Mouse (Mus musculus) liver, postnatal 0 days (tissue): ENCODE results near the gene Ppp1r13b. TPM values are rescaled to one million over a fixed set of nuclear protein-coding genes. Genes with fewer than 3 reads are reported as not detected.
A peak's percentile ranks its signal among the peaks of the same experiment; 100 is the strongest.

Experiments
- ATAC-seq: fragments of 200-750 bp; cut with Nextera tagmentation; 2 replicates; pipeline ENCODE4 v1.8.0; 2017; ENCODE audit warnings: mild to moderate bottlenecking, moderate library complexity
- DNase-seq: peaks from one replicate; pipeline ENCODE4 v3.0.0-alpha.2; 2016
- H3K27ac ChIP-seq: fragments of 300-500 bp; sonication (generic); 2 replicates; pipeline ENCODE4 v1.5.1; 2014; ENCODE audit warnings: antibody characterized with exemption, moderate library complexity, mild to moderate bottlenecking, low read depth
- H3K27me3 ChIP-seq: fragments of 300-500 bp; sonication (generic); 2 replicates; pipeline ENCODE4 v1.6.1; 2014; ENCODE audit warnings: low read length, control low read depth, mixed read lengths; ENCODE audit not compliant: insufficient read depth
- H3K36me3 ChIP-seq: fragments of 300-500 bp; sonication (generic); replicated peaks from 2 replicates; pipeline ENCODE4 v1.6.1; 2014; ENCODE audit warnings: mild to moderate bottlenecking, control low read depth, low read length, moderate library complexity, mixed read lengths; ENCODE audit not compliant: insufficient read depth
- H3K4me1 ChIP-seq: fragments of 300-500 bp; sonication (generic); 2 replicates; pipeline ENCODE4 v1.6.1; 2014; ENCODE audit warnings: antibody characterized with exemption, mild to moderate bottlenecking, control low read depth; ENCODE audit not compliant: insufficient read depth
- H3K4me2 ChIP-seq: fragments of 300-500 bp; sonication (generic); 2 replicates; pipeline ENCODE4 v1.6.1; 2014; ENCODE audit warnings: low read depth, mild to moderate bottlenecking, low read length, moderate library complexity, mixed read lengths
- H3K4me3 ChIP-seq: fragments of 300-500 bp; sonication (generic); 2 replicates; pipeline ENCODE4 v1.5.1; 2014; ENCODE audit warnings: low read depth, low read length
- H3K9ac ChIP-seq: fragments of 300-500 bp; sonication (generic); replicated peaks from 2 replicates; pipeline ENCODE4 v1.6.1; 2014; ENCODE audit warnings: mild to moderate bottlenecking, moderate library complexity
- H3K9me3 ChIP-seq: fragments of 300-500 bp; sonication (generic); 2 replicates; pipeline ENCODE4 v1.6.1; 2016; ENCODE audit warnings: mild to moderate bottlenecking, control low read depth, low read length, mixed read lengths
- CTCF ChIP-seq: sonication (generic); IDR thresholded peaks from 2 replicates; pipeline ENCODE4 v1.5.1; 2016; ENCODE audit warnings: antibody characterized with exemption, low read depth
- EP300 ChIP-seq: IDR thresholded peaks from 2 replicates; pipeline ENCODE4 v1.6.1; 2016; ENCODE audit warnings: antibody characterized with exemption, low read depth, mild to moderate bottlenecking
- WGBS: fragments of 180-500 bp; shearing (Covaris S2); extraction: QIAGEN DNeasy Blood & Tissue Kit; methylation state at CpG from one replicate; pipeline ENCODE4 v1.1.7; 2014; ENCODE audit not compliant: insufficient replicate concordance; 5-methylcytosine and 5-hydroxymethylcytosine counted together
- polyA plus RNA-seq: library from polyadenylated mRNA; unstranded; fragments of >200 nt; fragmentation: Nextera tagmentation; extraction: Ambion mirVana; gene quantifications from 2 replicates; pipeline ENCODE4 v1.2.1, GENCODE M21; 2015

The Ppp1r13b gene
- polyA plus RNA-seq, 1 experiment from 2014 or later = 4.5 TPM

- H3K4me1 ChIP-seq = peaks cover 52% of the 10 kb centered on the region
- H3K27me3 ChIP-seq = no peaks in the 10 kb centered on the region
- H3K4me3 ChIP-seq = peak overlapping the region; percentile 87
- peak overlapping the region; percentile 90 for H3K4me2 ChIP-seq
- DNase-seq (no peak), ATAC-seq (peak; percentile 1; the same call in 1 of the 2 replicates)
- peak overlapping the region; percentile 80 for H3K9ac ChIP-seq
- peak overlapping the region; percentile 78 for H3K27ac ChIP-seq
- no peaks in the 10 kb centered on the region for H3K36me3 ChIP-seq
- 3% methylated on average over 27 of the region's 27 CpGs for WGBS
- no peaks in the 10 kb centered on the region for H3K9me3 ChIP-seq
- no peak for TF ChIP-seq EP300
- TF ChIP-seq CTCF = no peak
Measured at GRCm38 (mm10) chr12:111813111-111813765, 94.7 kb downstream of the Ppp1r13b start.

DNA sequence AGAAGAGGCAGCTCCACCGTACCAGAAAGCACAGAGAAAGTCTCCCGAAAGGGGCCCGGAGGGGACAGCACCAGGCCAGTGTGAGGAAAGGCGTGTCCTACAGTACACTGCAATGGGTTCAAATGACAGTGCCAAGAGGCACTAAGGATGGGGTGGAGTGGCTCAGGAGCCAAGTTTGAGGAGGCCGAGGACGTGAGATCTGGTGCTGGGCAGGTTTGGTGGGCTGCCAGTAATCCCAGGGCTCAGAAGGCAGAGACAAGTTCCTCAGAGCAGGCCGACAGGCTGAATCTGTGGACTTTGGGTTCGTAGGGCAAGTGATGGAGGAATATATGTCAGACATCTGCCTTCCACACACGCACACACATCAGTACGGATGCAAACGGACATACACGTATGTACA, 95.3 kb downstream of the Ppp1r13b start:
- no peak for ATAC-seq

DNA sequence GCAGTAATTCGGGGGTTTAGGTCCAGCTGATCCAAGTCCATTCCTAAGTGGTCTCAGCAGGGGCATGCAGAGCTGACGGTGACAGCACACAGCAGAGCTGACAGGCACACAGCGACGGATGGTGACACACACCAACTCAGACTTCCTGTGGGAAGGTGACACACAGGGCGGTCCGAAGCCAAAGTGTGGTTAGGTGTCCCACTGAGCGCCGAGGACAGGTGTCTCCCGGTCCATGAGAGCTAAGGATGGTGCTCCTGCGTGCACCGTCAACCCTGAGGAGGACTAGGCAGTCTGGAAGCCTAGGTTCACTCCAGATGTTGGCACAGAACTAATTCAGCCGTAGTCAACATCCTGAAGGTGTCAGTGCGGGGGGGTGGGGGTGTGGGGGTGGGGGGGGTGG, 95.8 kb downstream of the Ppp1r13b start:
- no peak for DNase-seq
- TF ChIP-seq EP300 (no peak), CTCF (no peak)
- Histone ChIP-seq H3K9me3 (no peaks in the 10 kb centered on the region), H3K36me3 (peaks cover 8% of the 10 kb centered on the region; the same call in 1 of the 2 replicates), H3K4me2 (no peak overlapping the region), H3K9ac (no peak overlapping the region), H3K27ac (no peak overlapping the region), H3K27me3 (no peaks in the 10 kb centered on the region), H3K4me1 (peaks cover 45% of the 10 kb centered on the region), H3K4me3 (no peak overlapping the region)
- 86% methylated on average over 13 of the region's 13 CpGs for WGBS
- no peak for ATAC-seq

More for the DNA sequence above, 95.3 kb downstream of the Ppp1r13b start:
- H3K36me3 ChIP-seq = peaks cover 6% of the 10 kb centered on the region; the same call in 1 of the 2 replicates
- peak overlapping the region; percentile 78; the same call in 1 of the 2 replicates for H3K27ac ChIP-seq
- peak overlapping the region; percentile 90 for H3K4me2 ChIP-seq
- H3K9me3 ChIP-seq = no peaks in the 10 kb centered on the region
- H3K4me3 ChIP-seq = peak overlapping the region; percentile 87
- H3K9ac ChIP-seq = peak overlapping the region; percentile 80
- no peak for TF ChIP-seq EP300
- no peak for TF ChIP-seq CTCF
- WGBS = 74% methylated on average over 12 of the region's 12 CpGs
- DNase-seq = no peak
- H3K27me3 ChIP-seq = no peaks in the 10 kb centered on the region
- peaks cover 50% of the 10 kb centered on the region for H3K4me1 ChIP-seq

GRCm38 (mm10) chr12:111809762-111810161, 98.1 kb downstream of the Ppp1r13b start:
- peak; percentile 90 for DNase-seq
- Histone ChIP-seq H3K4me2 (no peak overlapping the region), H3K9ac (no peak overlapping the region), H3K4me3 (no peak overlapping the region), H3K4me1 (peaks cover 23% of the 10 kb centered on the region), H3K27ac (no peak overlapping the region), H3K9me3 (no peaks in the 10 kb centered on the region), H3K36me3 (peaks cover 19% of the 10 kb centered on the region), H3K27me3 (no peaks in the 10 kb centered on the region)
- TF ChIP-seq CTCF (peak; percentile 44), EP300 (no peak)
- ATAC-seq = no peak
- WGBS = 8% methylated on average over 8 of the region's 9 CpGs

DNA sequence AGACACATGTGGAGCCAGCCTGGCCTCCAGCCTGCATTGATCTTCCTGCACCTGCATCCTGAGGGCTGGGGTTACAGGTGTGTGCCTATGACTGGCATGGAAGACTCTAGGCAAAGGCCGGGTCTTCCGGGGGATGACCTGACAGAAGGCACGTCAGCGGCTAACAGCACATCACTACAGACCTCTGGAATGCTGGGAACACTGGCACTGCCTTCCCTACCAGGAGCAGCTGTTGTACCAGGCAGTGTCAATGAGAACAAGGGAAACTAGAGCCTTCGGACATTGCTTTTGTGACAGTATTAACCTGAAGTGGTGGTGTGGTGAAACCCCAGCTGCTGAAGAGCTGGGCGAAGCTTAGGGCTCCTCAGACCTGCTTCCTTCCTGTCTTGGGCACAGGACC, 99.1 kb downstream of the Ppp1r13b start:
- Histone ChIP-seq H3K27me3 (no peaks in the 10 kb centered on the region), H3K9me3 (no peaks in the 10 kb centered on the region), H3K4me1 (peaks cover 22% of the 10 kb centered on the region), H3K36me3 (peaks cover 27% of the 10 kb centered on the region), H3K4me3 (no peak overlapping the region), H3K27ac (no peak overlapping the region), H3K9ac (no peak overlapping the region), H3K4me2 (no peak overlapping the region)
- TF ChIP-seq EP300 = no peak
- no peak for TF ChIP-seq CTCF
- WGBS = 89% methylated on average over 6 of the region's 6 CpGs
- DNase-seq = no peak
- ATAC-seq = no peak

DNA sequence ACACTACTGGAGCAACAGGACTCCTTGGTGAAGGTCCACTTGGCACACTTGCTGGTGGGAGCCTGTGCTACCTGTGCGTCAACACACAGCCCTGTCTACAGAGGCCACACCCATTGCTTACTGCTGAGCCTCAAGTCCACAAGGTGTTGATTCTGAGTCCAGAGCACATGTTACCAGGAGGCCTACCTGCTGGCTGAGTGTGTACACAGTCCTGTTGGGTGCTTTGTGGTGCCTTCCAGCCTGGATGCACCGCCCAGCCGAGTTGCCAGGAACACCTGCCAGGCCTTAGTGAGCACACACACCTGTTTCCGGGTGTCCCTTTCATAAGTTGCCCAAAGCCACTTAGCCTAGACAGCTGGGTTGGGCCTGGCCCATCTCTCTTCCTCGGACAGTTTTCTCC, 104.4 kb downstream of the Ppp1r13b start:
- Histone ChIP-seq H3K4me3 (no peak overlapping the region), H3K9ac (no peak overlapping the region), H3K9me3 (no peaks in the 10 kb centered on the region), H3K36me3 (peaks cover 50% of the 10 kb centered on the region), H3K27me3 (no peaks in the 10 kb centered on the region), H3K27ac (no peak overlapping the region), H3K4me1 (no peaks in the 10 kb centered on the region), H3K4me2 (no peak overlapping the region)
- ATAC-seq (no peak), DNase-seq (no peak)
- TF ChIP-seq CTCF = no peak
- no peak for TF ChIP-seq EP300
- WGBS = 69% methylated on average over 5 of the region's 5 CpGs
